Mouse (Mus musculus) G1E (cell line): ENCODE measurements around the gene Txnrd1. TPM values are rescaled to one million over a fixed set of nuclear protein-coding genes. Genes with fewer than 3 reads are reported as not detected.

Experiments used
- ATAC-seq: 2 replicates; pipeline ENCODE4 v1.8.0; 2016; ENCODE audit warnings: mild to moderate bottlenecking; ENCODE audit not compliant: insufficient number of reproducible peaks, poor library complexity, low FRiP score, severe bottlenecking; ENCODE audit errors: extremely low read depth
- DNase-seq: peaks from one replicate; pipeline ENCODE4 v3.0.0; 2012; ENCODE audit warnings: low spot score
- H3K27me3 ChIP-seq: 2 replicates; pipeline ENCODE4 v1.6.1; 2012; ENCODE audit warnings: mild to moderate bottlenecking, low read length, inconsistent platforms; ENCODE audit not compliant: insufficient read depth
- H3K36me3 ChIP-seq: replicated peaks from 2 replicates; pipeline ENCODE3; 2012; ENCODE audit warnings: mild to moderate bottlenecking, inconsistent platforms
- H3K4me1 ChIP-seq: 2 replicates; pipeline ENCODE4 v1.6.1; 2012; ENCODE audit warnings: low read depth, low read length, inconsistent platforms, mixed read lengths; ENCODE audit not compliant: insufficient read depth
- H3K4me3 ChIP-seq: 2 replicates; pipeline ENCODE4 v1.5.1; 2012; ENCODE audit warnings: low read depth, mild to moderate bottlenecking, inconsistent platforms, low read length, moderate library complexity, mixed read lengths
- H3K9me3 ChIP-seq: replicated peaks from 2 replicates; pipeline ENCODE4 v1.6.1; 2012; ENCODE audit warnings: inconsistent platforms
- CTCF ChIP-seq: IDR thresholded peaks from 2 replicates; pipeline ENCODE4 v1.5.1; 2012; ENCODE audit warnings: low read depth, low read length, inconsistent platforms, mixed read lengths
- GATA1 ChIP-seq: IDR thresholded peaks from 2 replicates; pipeline ENCODE4 v1.6.1; 2012; ENCODE audit warnings: borderline replicate concordance, low read length, inconsistent platforms, mixed read lengths
- GATA2 ChIP-seq: IDR thresholded peaks from 2 replicates; pipeline ENCODE4 v1.6.1; 2012; ENCODE audit warnings: low read depth, low read length, inconsistent platforms, borderline replicate concordance
- POLR2AphosphoS5 ChIP-seq: IDR thresholded peaks from 2 replicates; pipeline ENCODE4 v1.6.1; 2012; ENCODE audit warnings: low read depth, low read length, inconsistent platforms; ENCODE audit not compliant: insufficient replicate concordance
- TAL1 ChIP-seq: conservative IDR thresholded peaks from 2 replicates; pipeline ENCODE4 v1.6.1; 2012; ENCODE audit warnings: low read depth, low read length, inconsistent platforms, mixed read lengths
- polyA plus RNA-seq: library from polyadenylated mRNA; stranded (reverse); fragments of >175 nt; gene quantifications from 2 replicates; pipeline ENCODE4 v1.2.3, GENCODE M21; 2012
- total RNA-seq, 2 experiments: library from RNA; stranded (forward) in 1 of 2; stranded (reverse) in 1 of 2; fragments of 200-1000 nt in 1 of 2; fragments of >200 nt in 1 of 2; fragmentation: Nextera tagmentation in 1 of 2; gene quantifications; 2 replicates each; pipeline ENCODE4 v1.2.3; 2014 to 2017

Txnrd1 gene
- total and polyA plus RNA-seq, 3 experiments: 73.1 to 88.7 (median 83.9) TPM

DNA sequence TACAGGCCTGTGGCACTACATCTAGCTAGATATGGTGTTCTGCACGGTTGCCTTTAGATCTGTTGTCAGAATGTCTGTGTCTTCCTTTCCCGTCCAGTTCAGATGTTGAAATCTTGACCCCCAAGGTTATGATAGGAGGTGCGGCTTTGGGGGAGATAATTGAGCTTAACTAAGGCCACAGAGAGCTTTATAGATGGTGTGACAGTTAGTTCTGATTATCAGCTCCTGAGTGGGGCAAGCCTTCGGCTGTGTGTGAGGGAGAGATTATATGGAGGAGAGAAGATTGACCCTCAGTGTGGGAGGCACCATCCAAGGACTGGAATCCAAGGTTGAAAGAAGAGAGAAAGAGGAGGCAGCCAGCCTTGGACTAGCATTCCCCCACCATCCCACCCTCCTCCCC is 79.5 kb downstream of the Txnrd1 start:
- no peak for ATAC-seq
- Histone ChIP-seq H3K4me3 (no peak overlapping the region), H3K9me3 (no peaks in the 10 kb centered on the region), H3K36me3 (no peaks in the 10 kb centered on the region), H3K27me3 (peaks cover 28% of the 10 kb centered on the region), H3K4me1 (peaks cover 28% of the 10 kb centered on the region)
- no peak for DNase-seq
- TF ChIP-seq GATA1 (no peak), POLR2AphosphoS5 (no peak), TAL1 (no peak), GATA2 (no peak), CTCF (no peak)

DNA sequence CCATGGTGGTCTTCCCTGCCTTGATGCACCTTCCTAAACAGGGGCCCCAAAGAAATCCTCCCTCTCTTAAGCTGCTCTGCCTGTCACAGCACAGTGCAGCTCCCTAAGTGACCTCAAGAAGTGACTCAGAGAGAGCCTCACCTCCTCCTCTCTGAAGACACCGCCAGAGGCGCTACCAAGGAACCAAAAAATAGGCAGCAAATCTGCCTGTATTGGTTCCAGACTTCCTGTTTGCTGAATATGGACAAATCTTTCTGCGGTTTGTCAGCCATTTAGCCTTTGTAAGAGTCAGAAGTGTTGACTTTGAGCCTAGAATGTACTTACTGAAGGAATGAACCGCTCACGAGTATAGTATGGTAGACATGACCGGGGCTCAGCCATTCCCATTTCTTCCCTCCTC is 80.0 kb downstream of the Txnrd1 start:
- TF ChIP-seq CTCF (no peak), TAL1 (no peak), GATA1 (no peak), GATA2 (no peak), POLR2AphosphoS5 (no peak)
- H3K36me3 ChIP-seq: no peaks in the 10 kb centered on the region
- DNase-seq (no peak), ATAC-seq (no peak)
- H3K27me3 ChIP-seq: peaks cover 27% of the 10 kb centered on the region
- peaks cover 28% of the 10 kb centered on the region for H3K4me1 ChIP-seq
- H3K4me3 ChIP-seq: no peak overlapping the region
- no peaks in the 10 kb centered on the region for H3K9me3 ChIP-seq

DNA sequence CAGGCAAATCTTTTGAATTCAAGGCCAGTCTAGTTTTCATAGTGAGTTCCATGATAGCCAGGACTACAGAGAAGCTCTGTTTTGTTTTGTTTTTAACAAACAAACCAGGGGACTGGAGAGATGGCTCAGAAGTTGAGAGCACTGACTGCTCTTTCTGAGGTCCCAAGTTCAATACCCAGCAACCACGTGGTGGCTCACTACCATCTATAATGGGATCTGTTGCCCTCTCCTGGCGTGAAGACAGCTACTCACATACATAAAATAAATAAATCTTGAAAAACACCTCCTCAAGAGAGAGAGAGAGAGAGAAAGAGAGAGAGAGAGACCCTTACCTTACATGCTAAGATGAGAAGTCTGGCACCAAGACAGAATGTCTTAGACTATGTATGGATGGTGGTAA is 84.9 kb downstream of the Txnrd1 start:
- Histone ChIP-seq H3K4me1 (peaks cover 15% of the 10 kb centered on the region; the same call in 1 of the 2 replicates), H3K4me3 (no peak overlapping the region), H3K27me3 (peaks cover 35% of the 10 kb centered on the region), H3K9me3 (no peaks in the 10 kb centered on the region), H3K36me3 (no peaks in the 10 kb centered on the region)
- ATAC-seq: no peak
- DNase-seq: no peak
- TF ChIP-seq GATA1: no peak
- no peak for TF ChIP-seq POLR2AphosphoS5
- no peak for TF ChIP-seq CTCF
- TF ChIP-seq GATA2: no peak
- TF ChIP-seq TAL1: no peak

DNA sequence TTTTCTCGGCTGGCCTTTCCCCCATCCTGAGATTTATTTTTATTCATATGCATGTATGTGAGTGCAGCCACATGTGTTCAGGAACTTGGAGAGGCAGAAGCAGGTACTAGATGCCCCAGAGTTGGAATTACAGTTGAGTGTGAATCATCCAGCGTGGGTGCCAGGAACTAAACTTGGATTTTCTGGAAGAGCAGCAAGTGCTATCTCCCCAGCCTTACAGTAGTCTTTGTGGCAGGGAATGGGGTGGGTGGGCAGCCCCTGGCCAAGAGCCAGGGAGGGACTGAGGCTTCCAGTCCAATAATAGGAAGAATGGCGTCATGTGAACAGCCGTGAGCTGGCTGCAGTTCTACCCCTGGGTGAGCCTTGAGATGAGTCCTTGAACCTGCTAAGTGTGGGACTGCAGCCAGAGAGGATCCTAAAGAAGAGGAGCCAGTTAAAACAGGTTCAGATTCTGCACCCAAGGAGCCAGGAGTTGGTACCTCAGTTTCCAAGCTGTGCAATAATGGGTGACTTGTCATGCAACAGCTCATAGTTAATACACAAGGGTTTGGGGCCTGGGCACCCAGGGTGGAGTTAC is 85.7 kb downstream of the Txnrd1 start:
- Histone ChIP-seq H3K4me3 (no peak overlapping the region), H3K9me3 (no peaks in the 10 kb centered on the region), H3K36me3 (no peaks in the 10 kb centered on the region), H3K4me1 (peaks cover 10% of the 10 kb centered on the region; the same call in 1 of the 2 replicates), H3K27me3 (peaks cover 40% of the 10 kb centered on the region)
- no peak for ATAC-seq
- no peak for TF ChIP-seq GATA2
- no peak for TF ChIP-seq POLR2AphosphoS5
- no peak for DNase-seq

DNA sequence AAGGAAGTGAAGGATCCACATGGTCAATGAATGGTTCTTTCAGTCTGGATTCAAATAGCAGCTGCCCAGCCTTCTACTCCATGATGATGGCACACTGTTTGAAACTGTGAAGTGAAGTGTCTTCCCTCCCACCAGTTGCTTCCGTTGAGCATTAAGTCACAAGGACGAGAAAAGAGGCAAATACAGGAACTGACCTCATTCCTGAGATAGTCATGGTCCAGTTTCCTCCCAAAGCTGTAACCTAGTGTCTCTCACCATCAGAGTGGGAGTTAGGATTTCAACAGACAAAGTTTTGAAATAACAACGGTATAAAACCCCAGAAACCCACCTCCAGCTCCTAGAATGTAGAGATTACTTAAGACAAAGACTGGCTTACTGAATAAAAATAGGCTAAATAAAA is 89.8 kb downstream of the Txnrd1 start:
- ATAC-seq: no peak
- Histone ChIP-seq H3K4me3 (no peak overlapping the region), H3K27me3 (peaks cover 44% of the 10 kb centered on the region), H3K9me3 (no peaks in the 10 kb centered on the region), H3K36me3 (no peaks in the 10 kb centered on the region), H3K4me1 (peaks cover 6% of the 10 kb centered on the region; the same call in 1 of the 2 replicates)
- no peak for TF ChIP-seq GATA1
- TF ChIP-seq POLR2AphosphoS5: no peak
- no peak for TF ChIP-seq GATA2
- TF ChIP-seq TAL1: no peak
- no peak for TF ChIP-seq CTCF
- DNase-seq: no peak

DNA sequence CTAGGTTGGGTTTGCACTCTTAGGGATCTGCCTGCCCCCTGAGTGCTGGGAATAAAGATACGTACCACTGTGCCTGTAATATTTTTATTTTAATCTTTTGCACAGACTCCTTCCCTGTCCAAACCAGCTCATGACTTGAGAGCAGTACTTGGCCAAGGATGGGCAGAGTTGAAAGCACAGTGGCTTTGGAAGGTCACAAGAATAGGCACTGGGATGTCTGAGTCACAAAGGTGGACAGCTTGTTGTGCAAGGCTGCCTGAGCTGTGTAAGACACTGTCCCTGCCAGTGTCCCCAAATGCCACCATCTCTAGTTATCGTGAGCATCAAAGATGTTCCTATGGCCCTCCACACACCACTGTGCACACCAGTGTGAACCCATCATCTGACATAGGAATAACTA is 91.0 kb downstream of the Txnrd1 start:
- Histone ChIP-seq H3K27me3 (peaks cover 37% of the 10 kb centered on the region), H3K4me3 (no peak overlapping the region), H3K4me1 (peaks cover 6% of the 10 kb centered on the region; the same call in 1 of the 2 replicates), H3K36me3 (no peaks in the 10 kb centered on the region), H3K9me3 (no peaks in the 10 kb centered on the region)
- no peak for TF ChIP-seq TAL1
- no peak for TF ChIP-seq CTCF
- ATAC-seq (no peak), DNase-seq (no peak)
